Mouse (Mus musculus) liver, adult 2 months (tissue): ENCODE results near the gene Ubash3a. TPM values are rescaled to one million over a fixed set of nuclear protein-coding genes. Genes with fewer than 3 reads are reported as not detected.

Experiments
- DNase-seq: peaks from one replicate; pipeline ENCODE4 v3.0.0-alpha.2; 2011; ENCODE audit warnings: low read depth, low spot score; ENCODE audit errors: extremely low read depth
- H3K27ac ChIP-seq: fragments of 200-500 bp; replicated peaks from 2 replicates; pipeline ENCODE4 v1.5.1; 2012; ENCODE audit warnings: low read depth, mild to moderate bottlenecking, control low read depth, inconsistent platforms, low read length; ENCODE audit not compliant: insufficient read depth
- H3K27me3 ChIP-seq: fragments of 200-500 bp; 2 replicates; pipeline ENCODE4 v1.6.1; 2012; ENCODE audit warnings: mild to moderate bottlenecking, moderate library complexity, low read length, inconsistent platforms; ENCODE audit not compliant: control insufficient read depth, insufficient read depth
- H3K36me3 ChIP-seq: fragments of 200-500 bp; 2 replicates; pipeline ENCODE4 v1.6.1; 2012; ENCODE audit warnings: low read length, inconsistent platforms; ENCODE audit not compliant: control insufficient read depth, insufficient read depth
- H3K4me1 ChIP-seq: fragments of 200-500 bp; 2 replicates; pipeline ENCODE4 v1.6.1; 2011; ENCODE audit warnings: low read length; ENCODE audit not compliant: control insufficient read depth, insufficient read depth
- H3K4me3 ChIP-seq: fragments of 200-500 bp; 2 replicates; pipeline ENCODE4 v1.5.1; 2011; ENCODE audit warnings: low read depth, mild to moderate bottlenecking, control low read depth, low read length, moderate library complexity; ENCODE audit not compliant: insufficient read depth
- H3K79me2 ChIP-seq: fragments of 200-500 bp; 2 replicates; pipeline ENCODE4 v1.6.1; 2012; ENCODE audit warnings: inconsistent platforms, mild to moderate bottlenecking, low read length, moderate library complexity; ENCODE audit not compliant: control insufficient read depth, insufficient read depth
- H3K9ac ChIP-seq: fragments of 200-500 bp; 2 replicates; pipeline ENCODE4 v1.6.1; 2012; ENCODE audit warnings: low read depth, mild to moderate bottlenecking, control low read depth, inconsistent platforms, low read length
- CTCF ChIP-seq: fragments of 200-500 bp; IDR thresholded peaks from 2 replicates; pipeline ENCODE4 v1.5.1; 2011; ENCODE audit warnings: low read depth, low read length, control low read depth
- POLR2A ChIP-seq: fragments of 200-500 bp; IDR thresholded peaks from 2 replicates; pipeline ENCODE4 v1.6.1; 2011; ENCODE audit warnings: low read length, control low read depth; ENCODE audit not compliant: insufficient read depth; ENCODE audit errors: extremely low read depth
- WGBS: fragments of 180-500 bp; shearing (Covaris S2); methylation state at CpG from one replicate; pipeline ENCODE4 v1.1.7; 2018; 5-methylcytosine and 5-hydroxymethylcytosine counted together
- polyA plus RNA-seq: library from polyadenylated mRNA; depleted of rRNA; stranded (reverse); fragments of >200 nt; gene quantifications from 2 replicates; pipeline ENCODE4 v1.2.3, GENCODE M21; 2012
- total RNA-seq: library from RNA; depleted of rRNA; stranded (reverse); fragments of >200 nt; gene quantifications from 2 replicates; pipeline ENCODE4 v1.2.3, GENCODE M21; 2014

The Ubash3a gene
- total and polyA plus RNA-seq, 2 experiments = 0.09 to 0.31 TPM

DNA sequence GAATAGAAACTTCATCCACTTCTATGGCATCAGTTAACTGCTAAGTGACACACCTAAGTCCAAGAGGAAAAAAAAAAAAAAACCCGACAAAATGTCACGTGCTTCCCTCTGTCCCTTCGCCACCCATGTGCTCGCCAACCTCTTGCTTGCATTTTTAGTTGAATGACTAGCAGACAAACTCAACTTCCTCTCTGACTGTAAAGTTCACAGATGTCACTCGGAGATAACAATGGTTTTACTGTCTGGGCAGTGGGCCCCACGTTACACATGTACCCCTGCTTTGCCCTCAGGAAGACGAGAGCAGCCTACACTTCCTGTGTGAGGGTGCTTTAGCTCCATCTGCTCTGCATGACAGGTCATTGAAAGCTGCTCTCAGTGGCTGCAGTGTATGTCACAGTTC lies 16.2 kb downstream of the Ubash3a start:
- peak; percentile 10 for DNase-seq
- Histone ChIP-seq H3K4me1 (no peaks in the 10 kb centered on the region), H3K9ac (no peak overlapping the region), H3K79me2 (no peaks in the 10 kb centered on the region), H3K36me3 (no peaks in the 10 kb centered on the region), H3K27ac (no peak overlapping the region), H3K27me3 (no peaks in the 10 kb centered on the region), H3K4me3 (no peak overlapping the region)
- 65% methylated on average over 7 of the region's 7 CpGs for WGBS
- TF ChIP-seq POLR2A = no peak
- TF ChIP-seq CTCF = no peak

GRCm38 (mm10) chr17:31224591-31224990 lies 16.9 kb downstream of the Ubash3a start:
- H3K79me2 ChIP-seq = no peaks in the 10 kb centered on the region
- DNase-seq = no peak
- H3K9ac ChIP-seq = no peak overlapping the region
- TF ChIP-seq CTCF (no peak), POLR2A (no peak)
- WGBS = 81% methylated on average over 8 of the region's 8 CpGs
- H3K36me3 ChIP-seq = no peaks in the 10 kb centered on the region
- no peak overlapping the region for H3K27ac ChIP-seq
- H3K27me3 ChIP-seq = no peaks in the 10 kb centered on the region
- H3K4me1 ChIP-seq = no peaks in the 10 kb centered on the region
- no peak overlapping the region for H3K4me3 ChIP-seq

DNA sequence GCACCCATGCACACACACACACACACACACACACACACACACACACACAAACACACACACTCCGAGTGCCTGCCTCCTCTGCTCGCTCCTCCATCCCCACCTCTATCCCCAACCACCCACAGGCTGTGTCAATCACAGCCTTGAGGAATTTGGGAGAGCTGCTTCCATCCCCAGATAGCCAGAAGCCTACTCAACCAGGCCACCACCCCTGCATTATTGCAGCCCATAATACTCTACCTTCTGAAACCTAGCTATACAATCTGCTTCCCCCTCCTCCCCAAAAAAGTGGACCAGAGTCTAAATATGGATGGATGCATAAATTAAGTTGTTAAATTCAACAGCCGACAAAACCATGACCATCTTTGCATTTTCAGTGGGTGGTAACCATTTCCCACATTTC lies 18.7 kb downstream of the Ubash3a start:
- no peaks in the 10 kb centered on the region for H3K79me2 ChIP-seq
- no peaks in the 10 kb centered on the region for H3K36me3 ChIP-seq
- DNase-seq = no peak
- no peak overlapping the region for H3K9ac ChIP-seq
- TF ChIP-seq POLR2A (no peak), CTCF (no peak)
- no peak overlapping the region for H3K4me3 ChIP-seq
- no peaks in the 10 kb centered on the region for H3K4me1 ChIP-seq
- no peaks in the 10 kb centered on the region for H3K27me3 ChIP-seq
- 85% methylated on average over 3 of the region's 3 CpGs for WGBS
- H3K27ac ChIP-seq = no peak overlapping the region

GRCm38 (mm10) chr17:31226931-31227330 lies 19.3 kb downstream of the Ubash3a start:
- TF ChIP-seq POLR2A = no peak
- no peak for TF ChIP-seq CTCF
- 71% methylated on average over 7 of the region's 7 CpGs for WGBS
- Histone ChIP-seq H3K27ac (no peak overlapping the region), H3K4me1 (no peaks in the 10 kb centered on the region), H3K79me2 (no peaks in the 10 kb centered on the region), H3K27me3 (no peaks in the 10 kb centered on the region), H3K4me3 (no peak overlapping the region), H3K36me3 (no peaks in the 10 kb centered on the region), H3K9ac (no peak overlapping the region)
- no peak for DNase-seq

DNA sequence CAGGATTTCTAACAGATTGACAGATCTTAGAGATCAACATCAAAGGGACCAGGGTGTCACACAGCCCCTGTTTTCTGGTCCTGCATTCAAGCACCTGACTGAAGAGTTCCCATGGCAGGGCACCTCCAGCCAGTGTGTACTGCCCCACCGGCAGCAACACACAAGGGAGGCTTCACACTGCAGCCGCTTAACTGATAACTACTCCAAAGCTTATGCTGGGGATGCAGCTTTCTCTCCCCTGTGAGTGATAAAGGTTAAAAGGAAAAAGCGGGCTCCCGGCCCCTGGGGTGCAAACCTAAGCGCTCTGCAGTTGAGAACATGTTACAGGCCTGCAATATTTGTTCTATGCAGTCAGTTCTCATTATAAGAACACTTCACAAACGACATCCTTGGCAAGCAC lies 24.1 kb downstream of the Ubash3a start:
- Histone ChIP-seq H3K27ac (no peak overlapping the region), H3K27me3 (no peaks in the 10 kb centered on the region), H3K4me3 (no peak overlapping the region), H3K4me1 (no peaks in the 10 kb centered on the region), H3K9ac (no peak overlapping the region), H3K79me2 (no peaks in the 10 kb centered on the region), H3K36me3 (no peaks in the 10 kb centered on the region)
- WGBS = 63% methylated on average over 6 of the region's 6 CpGs
- no peak for DNase-seq
- TF ChIP-seq CTCF (no peak), POLR2A (no peak)

DNA sequence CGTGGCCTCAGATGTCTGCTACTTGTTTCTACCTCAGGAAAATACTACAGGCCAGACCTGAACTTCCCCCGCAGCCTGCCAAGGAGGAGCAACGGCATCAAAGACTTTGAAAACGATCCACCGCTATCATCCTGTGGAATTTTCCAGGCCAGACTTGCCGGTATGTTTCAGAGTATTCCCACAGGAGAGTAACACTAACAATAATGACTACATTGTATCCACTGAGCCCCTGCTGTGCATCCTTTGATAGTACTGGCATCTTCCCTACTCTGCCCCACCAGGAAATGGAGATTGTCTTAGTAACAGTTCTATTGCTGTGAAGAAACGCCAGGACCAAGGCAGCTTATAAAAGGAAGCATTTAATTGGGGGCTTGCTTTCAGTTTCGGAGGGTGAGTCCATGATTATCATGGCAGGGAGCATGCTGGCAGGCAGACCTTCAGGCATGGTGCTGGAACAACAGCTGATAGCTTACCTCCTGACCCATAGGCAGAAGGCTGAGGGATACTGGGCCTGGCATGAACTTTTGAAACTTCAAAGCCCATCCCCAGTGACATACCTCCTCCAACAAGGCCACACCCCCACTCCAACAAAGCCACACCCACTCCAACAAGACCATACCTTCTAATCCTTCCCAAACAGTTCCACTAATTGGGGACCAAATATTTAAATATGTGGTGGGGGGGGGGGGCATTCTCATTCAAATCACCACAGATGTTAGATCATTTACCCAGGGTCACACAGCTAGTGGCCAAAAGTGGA lies 24.8 kb downstream of the Ubash3a start:
- H3K4me3 ChIP-seq = no peak overlapping the region
- DNase-seq = no peak
- no peak overlapping the region for H3K9ac ChIP-seq
- no peaks in the 10 kb centered on the region for H3K36me3 ChIP-seq
- 76% methylated on average over 8 of the region's 8 CpGs for WGBS
- H3K27me3 ChIP-seq = no peaks in the 10 kb centered on the region
- H3K4me1 ChIP-seq = no peaks in the 10 kb centered on the region
- no peak overlapping the region for H3K27ac ChIP-seq
- TF ChIP-seq CTCF (no peak), POLR2A (no peak)
- H3K79me2 ChIP-seq = no peaks in the 10 kb centered on the region
